Mouse (Mus musculus): ENCODE data around the gene AL732309.1.

- TF ChIP-seq EP300 (IDR thresholded peaks at IDR 0.05; ENCODE audit: insufficient read depth, low read depth, low read length) (no peak), CTCF (IDR thresholded peaks at IDR 0.05) (no peak), POLR2A (IDR thresholded peaks at IDR 0.05; ENCODE audit: insufficient read depth, low read depth, low read length) (no peak)
Observed at GRCm38 (mm10) chr2:25218445-25218844, 28.2 kb downstream of the AL732309.1 start, which contains the start of gene Fam166a.

Measured in heart, adult 2 months (tissue).